Mouse (Mus musculus): Measurements from ENCODE around the gene Olfr31.

Olfr31 gene

DNA sequence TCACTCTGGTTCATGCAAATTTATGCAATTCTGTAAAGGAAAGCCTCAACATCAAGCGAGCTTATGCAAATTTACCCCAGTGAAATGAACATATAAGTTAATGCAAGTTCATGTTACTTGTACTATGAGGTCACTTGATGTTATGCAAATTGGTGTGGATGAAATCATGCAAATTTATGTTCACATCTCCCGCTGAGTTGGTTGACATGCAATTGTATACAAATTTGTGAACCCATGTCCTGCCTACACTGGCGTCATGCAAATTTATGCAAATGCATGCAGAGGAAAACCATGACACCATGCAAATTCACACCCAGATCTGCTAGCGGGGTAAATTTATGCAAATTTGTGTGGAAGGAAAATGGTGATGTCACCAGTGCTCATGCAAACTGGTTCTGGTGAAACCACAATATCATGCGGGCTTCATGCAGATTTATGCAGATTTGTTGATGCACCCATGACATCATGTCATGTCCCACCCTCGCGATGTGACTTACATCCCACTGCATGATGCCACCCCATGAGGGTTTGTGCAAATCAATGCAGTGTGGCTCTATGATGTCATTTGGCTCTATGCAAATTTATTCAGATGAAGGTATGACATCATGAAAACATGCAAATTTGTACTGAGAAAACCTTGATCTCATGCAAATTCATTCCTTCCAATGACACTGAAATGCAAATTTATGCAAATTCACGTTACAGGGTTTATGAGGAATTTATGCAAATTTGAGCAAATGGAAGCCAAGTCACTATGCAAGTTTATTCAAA, 31.3 kb downstream of the Olfr31 start:
- ATAC-seq (ENCODE audit: insufficient number of reproducible peaks, low FRiP score, low TSS enrichment): no peak

GRCm38 (mm10) chr14:14354511-14355359, 32.1 kb downstream of the Olfr31 start:
- ATAC-seq (ENCODE audit: insufficient number of reproducible peaks, low FRiP score, low TSS enrichment): no peak

GRCm38 (mm10) chr14:14355360-14355646, 32.7 kb downstream of the Olfr31 start:
- ATAC-seq (ENCODE audit: insufficient number of reproducible peaks, low FRiP score, low TSS enrichment): no peak
